Mouse (Mus musculus): ENCODE measurements around the gene Trio.

DNA sequence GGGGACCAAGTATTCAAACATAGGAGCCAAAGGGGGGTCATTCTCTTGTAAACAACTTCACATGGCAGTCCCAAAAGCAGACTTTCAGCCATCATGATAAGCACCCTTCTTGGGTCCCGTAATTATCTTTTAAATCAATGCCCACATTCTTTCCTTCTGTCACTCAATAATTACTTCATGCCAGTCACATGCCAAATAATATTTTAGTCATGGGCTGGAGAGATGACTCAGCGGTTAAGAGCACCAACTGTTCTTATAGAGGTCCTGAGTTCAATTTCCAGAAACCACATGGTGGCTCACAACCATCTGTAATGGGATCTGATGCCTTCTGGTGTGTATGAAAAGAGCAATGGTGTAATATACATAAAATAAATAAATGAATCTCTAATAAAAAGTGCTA lies 37.8 kb upstream of the Trio start:
- TF ChIP-seq CTCF (IDR thresholded peaks at IDR 0.05; ENCODE audit: control insufficient read depth, insufficient read depth, low read length) (no peak), POLR2A (IDR thresholded peaks at IDR 0.05; ENCODE audit: borderline replicate concordance, control insufficient read depth, low read depth, low read length) (no peak)
